Mouse (Mus musculus) heart, postnatal 0 days (tissue): ENCODE measurements at regions not wholly inside any gene's neighbourhood (a gene's known extent, or its start where the extent isn't known, plus 50 kb on each side); places are given as distances from the start of the nearest gene placed in this dataset.

Source experiments
- CTCF ChIP-seq: IDR thresholded peaks from 2 replicates; pipeline ENCODE4 v1.5.1; 2016; ENCODE audit warnings: antibody characterized with exemption, control low read depth, low read depth
- EP300 ChIP-seq: IDR thresholded peaks from 2 replicates; pipeline ENCODE4 v1.6.1; 2016; ENCODE audit warnings: antibody characterized with exemption, low read depth

DNA sequence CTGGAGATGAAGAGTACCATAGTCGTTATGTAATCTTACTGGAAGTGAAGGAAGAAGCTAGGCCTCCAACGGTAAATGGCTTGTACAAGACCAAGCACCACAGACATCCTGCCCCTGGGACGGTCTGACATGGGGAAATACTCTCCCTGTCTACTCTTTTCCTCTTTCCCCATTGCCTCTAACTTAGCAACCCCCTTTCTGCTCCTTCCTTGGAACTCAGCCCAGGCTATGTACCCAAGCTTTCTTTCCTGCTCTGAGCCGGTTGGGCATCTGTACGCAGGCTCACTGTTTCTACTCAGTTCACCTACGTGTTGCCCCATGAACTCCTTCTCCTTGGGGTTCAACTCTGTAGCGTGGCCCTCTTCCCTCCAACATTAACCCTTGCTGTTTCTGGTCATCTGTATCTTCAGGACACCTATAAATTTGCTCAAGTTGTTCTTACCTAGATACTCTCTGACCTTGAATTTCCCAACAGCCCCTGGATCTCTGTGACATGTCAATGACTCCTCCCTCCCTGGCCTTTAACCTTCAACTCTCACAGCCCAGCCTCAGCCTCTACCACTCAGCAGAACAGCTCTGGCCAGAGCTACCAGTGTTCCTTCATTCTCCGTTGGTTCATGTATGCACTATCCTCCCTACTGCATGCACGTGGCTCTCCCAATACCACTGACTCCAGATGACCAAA, 71.0 kb upstream of the Usp24 start:
- no peak for TF ChIP-seq CTCF
- no peak for TF ChIP-seq EP300
